Mouse (Mus musculus) hindlimb bud, embryonic 11.5 days (tissue): ENCODE results near the gene Reep3.

Source experiments
- DNase-seq: peaks from one replicate; pipeline ENCODE4 v3.0.0-alpha.2; 2012; ENCODE audit warnings: low read depth, low spot score; ENCODE audit errors: extremely low spot score

Gene Reep3

GRCm38 (mm10) chr10:67083446-67084166 lies 13.1 kb downstream of the Reep3 start:
- no peak for DNase-seq

GRCm38 (mm10) chr10:67082531-67082930 lies 14.2 kb downstream of the Reep3 start:
- DNase-seq = no peak

GRCm38 (mm10) chr10:67081206-67082007 lies 15.3 kb downstream of the Reep3 start:
- no peak for DNase-seq

GRCm38 (mm10) chr10:67079030-67079429 lies 17.7 kb downstream of the Reep3 start:
- DNase-seq = no peak

- DNase-seq = no peak
These were observed 20.5 kb downstream of the Reep3 start for GRCm38 (mm10) chr10:67075931-67076878.

GRCm38 (mm10) chr10:67073577-67073976 lies 23.2 kb downstream of the Reep3 start:
- DNase-seq = no peak

- DNase-seq = no peak
These were observed 24.1 kb downstream of the Reep3 start for GRCm38 (mm10) chr10:67072600-67072999.

GRCm38 (mm10) chr10:67071884-67072283 lies 24.9 kb downstream of the Reep3 start:
- no peak for DNase-seq

- no peak for DNase-seq
These were observed 25.4 kb downstream of the Reep3 start for GRCm38 (mm10) chr10:67071389-67071788.

- DNase-seq = no peak
These were observed 27.7 kb downstream of the Reep3 start for GRCm38 (mm10) chr10:67069013-67069412.

GRCm38 (mm10) chr10:67066421-67066820 lies 30.3 kb downstream of the Reep3 start:
- no peak for DNase-seq

GRCm38 (mm10) chr10:67065927-67066326 lies 30.8 kb downstream of the Reep3 start:
- DNase-seq = no peak

GRCm38 (mm10) chr10:67065277-67065887 lies 31.4 kb downstream of the Reep3 start:
- DNase-seq = no peak

GRCm38 (mm10) chr10:67061823-67062222 lies 34.9 kb downstream of the Reep3 start:
- DNase-seq = no peak

GRCm38 (mm10) chr10:67061367-67061801 lies 35.4 kb downstream of the Reep3 start:
- DNase-seq = no peak

GRCm38 (mm10) chr10:67058702-67059101 lies 38.0 kb downstream of the Reep3 start:
- DNase-seq = no peak

- no peak for DNase-seq
These were observed 38.4 kb downstream of the Reep3 start for GRCm38 (mm10) chr10:67058297-67058696.

GRCm38 (mm10) chr10:67057696-67058095 lies 39.0 kb downstream of the Reep3 start:
- DNase-seq = no peak

- DNase-seq = no peak
These were observed 39.5 kb downstream of the Reep3 start for GRCm38 (mm10) chr10:67057208-67057607.
